Mouse (Mus musculus): Measurements from ENCODE around the gene Frmd4b. TPM values are rescaled to one million over a fixed set of nuclear protein-coding genes. Genes with fewer than 3 reads are reported as not detected.
A peak's percentile ranks its signal among the peaks of the same experiment; 100 is the strongest.

The Frmd4b gene
- total and polyA plus RNA-seq, 3 experiments, result 0.13 to 0.70 (median 0.13) TPM

DNA sequence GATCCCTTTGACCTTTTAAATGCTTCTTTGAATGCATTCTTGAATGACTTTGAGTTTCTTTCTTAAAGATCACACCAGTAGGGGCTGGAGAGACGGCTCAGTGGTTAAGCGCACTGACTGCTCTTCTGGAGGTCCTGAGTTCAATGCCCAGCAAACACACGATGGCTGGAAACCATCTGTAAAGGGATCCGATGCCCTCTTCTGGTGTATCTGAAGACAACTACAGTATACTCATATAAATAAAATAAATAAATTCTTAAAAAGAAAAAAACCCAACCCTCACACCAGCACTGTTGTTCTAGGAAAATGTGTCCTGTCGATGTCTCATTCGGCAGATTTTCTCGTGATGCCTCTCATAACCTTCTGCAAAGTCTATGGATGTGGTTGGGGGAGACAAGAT lies 116.3 kb downstream of the Frmd4b start:
- Histone ChIP-seq H3K4me1 (ENCODE audit: control insufficient read depth in 1 of 2, insufficient read depth in 2 of 2) (peaks cover 5 to 37% of the 10 kb centered on the region in 2 experiments; a peak in 3 of 4 replicates), H3K4me2 (ENCODE audit: insufficient read depth, low read depth, poor library complexity, severe bottlenecking) (no peak overlapping the region), H3K9ac (ENCODE audit: insufficient read depth, low read depth) (no peak overlapping the region), H3K4me3 (replicated peaks in 1 of 3; ENCODE audit: low read depth in 2 of 3, low read length in 2 of 3, poor library complexity in 1 of 3) (no peak overlapping the region), H3K79me2 (replicated peaks; ENCODE audit: control insufficient read depth, extremely low read depth, insufficient read depth, poor library complexity, severe bottlenecking) (no peaks in the 10 kb centered on the region), H3K9me3 (replicated peaks; ENCODE audit: low read length) (no peaks in the 10 kb centered on the region), H3K27me3 (replicated peaks) (no peaks in the 10 kb centered on the region), H3K36me3 (replicated peaks in 1 of 2; ENCODE audit: control insufficient read depth in 1 of 2, insufficient read depth in 1 of 2, low read length in 1 of 2) (no peaks in the 10 kb centered on the region), H3K27ac (ENCODE audit: insufficient read depth, low read depth) (no peak overlapping the region)
- DNase-seq (ENCODE audit: extremely low read depth), result peak; percentile 11
- dilution Hi-C loops (cut with MboI; ENCODE audit: extremely low pct_ligation_motif_present, extremely low pct_unique_long_range_greater_than_20kb, low sequenced_read_pairs), result no loop called here
- TF ChIP-seq BHLHE40 (IDR thresholded peaks at IDR 0.05; ENCODE audit: low read depth, low read length) (no peak), MYC (IDR thresholded peaks at IDR 0.05; ENCODE audit: low read depth, low read length) (no peak), CTCF (conservative IDR thresholded peaks at IDR 0.05 in 1 of 2, IDR thresholded peaks at IDR 0.05 in 1 of 2; ENCODE audit: low read depth in 2 of 2, low read length in 2 of 2) (peak in 1 of 2 experiments; percentile 37; a peak in 2 of 4 replicates), MAZ (IDR thresholded peaks at IDR 0.05; ENCODE audit: low read depth, low read length) (no peak), JUN (IDR thresholded peaks at IDR 0.05; ENCODE audit: insufficient read depth, low read depth, low read length) (no peak), JUND (conservative IDR thresholded peaks at IDR 0.05; ENCODE audit: low read depth, low read length) (no peak), IRF4 (IDR thresholded peaks at IDR 0.05; ENCODE audit: low read depth, low read length) (no peak), RAD21 (IDR thresholded peaks at IDR 0.05; ENCODE audit: low read depth, low read length) (peak; percentile 43), TCF12 (IDR thresholded peaks at IDR 0.05; ENCODE audit: low read depth, low read length) (no peak), PAX5 (IDR thresholded peaks at IDR 0.05; ENCODE audit: low read length) (no peak), ZNF384 (IDR thresholded peaks at IDR 0.05; ENCODE audit: low read depth, low read length) (no peak), E2F4 (IDR thresholded peaks at IDR 0.05; ENCODE audit: insufficient replicate concordance, low read depth, low read length) (no peak), MXI1 (IDR thresholded peaks at IDR 0.05; ENCODE audit: low read depth, low read length) (no peak), MEF2A (IDR thresholded peaks at IDR 0.05; ENCODE audit: borderline replicate concordance, low read depth, low read length) (no peak), ELF1 (IDR thresholded peaks at IDR 0.05; ENCODE audit: low read depth, low read length) (no peak), MAX (IDR thresholded peaks at IDR 0.05; ENCODE audit: low read length) (no peak), NRF1 (IDR thresholded peaks at IDR 0.05; ENCODE audit: low read depth, low read length) (no peak)
- in situ Hi-C loops (cut with MboI; ENCODE audit: low pct_ligation_motif_present, low pct_unique_long_range_greater_than_20kb, low sequenced_read_pairs), result loop anchor here (10.0 kb wide), 1 partner anchor 76 kb away; no protein-coding TSS in a partner anchor

DNA sequence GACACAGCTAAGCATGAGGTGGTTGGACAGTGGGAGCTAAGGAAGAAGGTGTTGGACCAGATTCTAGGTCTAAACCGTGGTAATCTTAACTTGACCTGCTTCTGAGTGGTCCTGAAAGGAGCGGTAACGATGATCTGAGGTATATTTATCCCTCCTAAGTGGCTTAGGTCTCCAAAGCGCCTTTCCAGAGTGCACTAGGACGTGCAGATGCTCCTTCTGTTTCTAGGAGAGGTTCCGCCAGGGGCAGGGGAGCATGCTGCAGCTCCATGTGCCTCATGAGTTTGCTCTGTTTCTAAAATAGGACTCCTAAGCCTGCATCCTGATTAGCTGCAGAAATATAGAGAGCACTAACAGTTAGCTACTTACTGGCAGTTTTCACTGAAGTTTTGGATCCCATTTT lies 117.1 kb downstream of the Frmd4b start:
- Histone ChIP-seq H3K79me2 (replicated peaks; ENCODE audit: control insufficient read depth, extremely low read depth, insufficient read depth, poor library complexity, severe bottlenecking) (no peaks in the 10 kb centered on the region), H3K4me1 (ENCODE audit: control insufficient read depth in 1 of 2, insufficient read depth in 2 of 2) (peaks cover 5 to 35% of the 10 kb centered on the region in 2 experiments; a peak in 3 of 4 replicates), H3K4me3 (replicated peaks in 1 of 3; ENCODE audit: low read depth in 2 of 3, low read length in 2 of 3, poor library complexity in 1 of 3) (no peak overlapping the region), H3K27ac (ENCODE audit: insufficient read depth, low read depth) (no peak overlapping the region), H3K9me3 (replicated peaks; ENCODE audit: low read length) (no peaks in the 10 kb centered on the region), H3K4me2 (ENCODE audit: insufficient read depth, low read depth, poor library complexity, severe bottlenecking) (no peak overlapping the region), H3K36me3 (replicated peaks in 1 of 2; ENCODE audit: control insufficient read depth in 1 of 2, insufficient read depth in 1 of 2, low read length in 1 of 2) (no peaks in the 10 kb centered on the region), H3K9ac (ENCODE audit: insufficient read depth, low read depth) (no peak overlapping the region), H3K27me3 (replicated peaks) (no peaks in the 10 kb centered on the region)
- DNase-seq (ENCODE audit: extremely low read depth), result no peak
- in situ Hi-C loops (cut with MboI; ENCODE audit: low pct_ligation_motif_present, low pct_unique_long_range_greater_than_20kb, low sequenced_read_pairs), result loop anchor here (10.0 kb wide), 1 partner anchor 75 kb away; no protein-coding TSS in a partner anchor
- dilution Hi-C loops (cut with MboI; ENCODE audit: extremely low pct_ligation_motif_present, extremely low pct_unique_long_range_greater_than_20kb, low sequenced_read_pairs), result no loop called here
- TF ChIP-seq MAZ (IDR thresholded peaks at IDR 0.05; ENCODE audit: low read depth, low read length), result no peak
- TF ChIP-seq JUN (IDR thresholded peaks at IDR 0.05; ENCODE audit: insufficient read depth, low read depth, low read length), result no peak
- no peak for TF ChIP-seq KAT2A (IDR thresholded peaks at IDR 0.05; ENCODE audit: insufficient replicate concordance, low read length)
- no peak for TF ChIP-seq ELF1 (IDR thresholded peaks at IDR 0.05; ENCODE audit: low read depth, low read length)
- TF ChIP-seq POLR2AphosphoS2 (IDR thresholded peaks at IDR 0.05; ENCODE audit: low read depth, low read length), result no peak
- no peak for TF ChIP-seq SIN3A (IDR thresholded peaks at IDR 0.05; ENCODE audit: low read length)

Measured in CH12.LX (cell line).